Mouse (Mus musculus) liver, postnatal 0 days (tissue): ENCODE data around the gene Ercc4.

Experiments
- CTCF ChIP-seq: sonication (generic); IDR thresholded peaks from 2 replicates; pipeline ENCODE4 v1.5.1; 2016; ENCODE audit warnings: antibody characterized with exemption, low read depth
- EP300 ChIP-seq: IDR thresholded peaks from 2 replicates; pipeline ENCODE4 v1.6.1; 2016; ENCODE audit warnings: antibody characterized with exemption, low read depth, mild to moderate bottlenecking

GRCm38 (mm10) chr16:13153215-13153614 lies 43.7 kb downstream of the Ercc4 start:
- TF ChIP-seq EP300 = no peak
- TF ChIP-seq CTCF = no peak
